Mouse (Mus musculus): ENCODE measurements around the gene Rap1gap. TPM values are rescaled to one million over a fixed set of nuclear protein-coding genes. Genes with fewer than 3 reads are reported as not detected.

The Rap1gap gene
- polyA plus RNA-seq, 1 experiment = 1.3 TPM

DNA sequence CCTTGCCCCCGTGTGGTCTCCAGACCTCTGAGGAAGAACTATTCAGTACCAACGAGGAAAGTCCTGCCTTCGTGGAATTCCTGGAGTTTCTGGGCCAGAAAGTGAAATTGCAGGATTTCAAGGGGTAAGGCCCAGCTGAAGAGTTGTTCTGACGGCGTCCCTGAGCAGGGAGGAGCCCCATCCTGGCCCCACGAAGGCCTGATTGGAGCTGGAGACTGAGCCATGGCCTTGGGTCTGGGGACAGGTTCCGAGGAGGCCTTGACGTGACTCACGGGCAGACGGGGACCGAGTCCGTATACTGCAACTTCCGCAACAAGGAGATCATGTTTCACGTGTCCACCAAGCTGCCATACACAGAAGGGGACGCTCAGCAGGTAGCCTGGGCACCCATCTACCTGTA is 53.1 kb downstream of the Rap1gap start:
- no peak overlapping the region for H3K4me2 ChIP-seq (ENCODE audit: low read depth)
- H3K4me3 ChIP-seq = no peak overlapping the region
- no peak overlapping the region for H3ac ChIP-seq (ENCODE audit: control insufficient read depth, insufficient read length)
- TF ChIP-seq POLR2AphosphoS2 (IDR thresholded peaks at IDR 0.05; ENCODE audit: insufficient read length, low read depth) (no peak), E2F4 (IDR thresholded peaks at IDR 0.05; ENCODE audit: insufficient read depth) (no peak), POLR2A (IDR thresholded peaks at IDR 0.05; ENCODE audit: insufficient read length, low read depth) (no peak), SRF (IDR thresholded peaks at IDR 0.05; ENCODE audit: control insufficient read depth, insufficient read length, low read depth) (no peak), MYOD1 (IDR thresholded peaks at IDR 0.05; ENCODE audit: control insufficient read depth in 1 of 3, insufficient read length in 2 of 3, low read depth in 2 of 3) (no peak), MAX (IDR thresholded peaks at IDR 0.05; ENCODE audit: low read depth) (no peak), CEBPB (IDR thresholded peaks at IDR 0.05; ENCODE audit: insufficient read depth, poor library complexity, severe bottlenecking) (no peak), TCF3 (IDR thresholded peaks at IDR 0.05; ENCODE audit: insufficient read length, low read depth) (no peak), REST (IDR thresholded peaks at IDR 0.05; ENCODE audit: insufficient read depth, insufficient read length) (no peak), USF1 (IDR thresholded peaks at IDR 0.05; ENCODE audit: low read depth) (no peak), TCF12 (IDR thresholded peaks at IDR 0.05; ENCODE audit: insufficient read depth, poor library complexity, severe bottlenecking) (no peak), MYOG (IDR thresholded peaks at IDR 0.05; ENCODE audit: control insufficient read depth in 1 of 3, insufficient read depth in 1 of 3, insufficient read length in 2 of 3, low read depth in 2 of 3) (no peak)
- H3K27me3 ChIP-seq (ENCODE audit: control insufficient read depth, insufficient read depth, insufficient read length) = peaks cover 28% of the 10 kb centered on the region
- H3K36me3 ChIP-seq (ENCODE audit: control insufficient read depth, insufficient read depth) = no peaks in the 10 kb centered on the region
- no peaks in the 10 kb centered on the region for H3K79me2 ChIP-seq (ENCODE audit: control insufficient read depth, insufficient read depth)

DNA sequence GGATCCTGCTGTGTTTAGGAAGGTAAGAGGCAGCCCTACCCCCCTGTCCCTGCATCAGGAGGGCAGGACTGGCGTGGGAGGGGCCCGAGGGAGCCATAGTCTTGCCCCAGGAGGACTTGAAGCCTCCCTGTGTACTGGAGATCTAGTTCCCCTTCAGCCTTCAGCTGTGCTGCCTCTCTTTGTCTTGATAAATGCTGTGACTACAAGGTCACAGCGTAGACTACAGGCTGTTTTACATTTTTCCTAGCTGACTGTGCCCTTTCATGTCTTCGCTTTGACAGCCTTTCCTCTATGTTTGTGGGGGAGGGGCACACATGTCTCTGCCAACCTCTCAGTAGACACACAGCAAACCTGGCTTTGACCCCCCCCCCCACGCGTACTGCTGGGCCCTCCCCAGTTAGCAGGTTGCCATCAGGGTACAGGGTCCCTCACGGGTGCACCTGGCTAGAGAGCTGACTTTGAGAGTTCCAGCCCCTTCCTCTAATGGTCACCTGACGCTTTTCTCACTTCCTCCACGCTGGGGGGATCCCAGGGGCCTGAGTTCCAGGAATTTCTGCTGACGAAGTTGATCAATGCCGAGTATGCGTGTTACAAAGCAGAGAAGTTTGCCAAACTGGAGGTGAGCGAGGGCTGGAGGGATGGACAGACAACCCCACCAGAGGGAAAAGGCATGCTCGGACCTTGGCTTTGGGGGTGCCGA is 55.0 kb downstream of the Rap1gap start:
- no peaks in the 10 kb centered on the region for H3K36me3 ChIP-seq (ENCODE audit: control insufficient read depth, insufficient read depth)
- no peaks in the 10 kb centered on the region for H3K79me2 ChIP-seq (ENCODE audit: control insufficient read depth, insufficient read depth)
- TF ChIP-seq USF1 (IDR thresholded peaks at IDR 0.05; ENCODE audit: low read depth) (no peak), E2F4 (IDR thresholded peaks at IDR 0.05; ENCODE audit: insufficient read depth) (no peak), MYOD1 (IDR thresholded peaks at IDR 0.05; ENCODE audit: control insufficient read depth in 1 of 3, insufficient read length in 2 of 3, low read depth in 2 of 3) (no peak), MYOG (IDR thresholded peaks at IDR 0.05; ENCODE audit: control insufficient read depth in 1 of 3, insufficient read depth in 1 of 3, insufficient read length in 2 of 3, low read depth in 2 of 3) (no peak), TCF12 (IDR thresholded peaks at IDR 0.05; ENCODE audit: insufficient read depth, poor library complexity, severe bottlenecking) (no peak), POLR2A (IDR thresholded peaks at IDR 0.05; ENCODE audit: insufficient read length, low read depth) (no peak), SRF (IDR thresholded peaks at IDR 0.05; ENCODE audit: control insufficient read depth, insufficient read length, low read depth) (no peak), TCF3 (IDR thresholded peaks at IDR 0.05; ENCODE audit: insufficient read length, low read depth) (no peak), REST (IDR thresholded peaks at IDR 0.05; ENCODE audit: insufficient read depth, insufficient read length) (no peak), CEBPB (IDR thresholded peaks at IDR 0.05; ENCODE audit: insufficient read depth, poor library complexity, severe bottlenecking) (no peak), MAX (IDR thresholded peaks at IDR 0.05; ENCODE audit: low read depth) (no peak), POLR2AphosphoS2 (IDR thresholded peaks at IDR 0.05; ENCODE audit: insufficient read length, low read depth) (no peak)
- H3K4me2 ChIP-seq (ENCODE audit: low read depth) = no peak overlapping the region
- peaks cover 19% of the 10 kb centered on the region for H3K27me3 ChIP-seq (ENCODE audit: control insufficient read depth, insufficient read depth, insufficient read length)
- no peak overlapping the region for H3K4me3 ChIP-seq
- no peak overlapping the region for H3ac ChIP-seq (ENCODE audit: control insufficient read depth, insufficient read length)

- Histone ChIP-seq H3K36me3 (ENCODE audit: control insufficient read depth, insufficient read depth) (no peaks in the 10 kb centered on the region), H3K79me2 (ENCODE audit: control insufficient read depth, insufficient read depth) (no peaks in the 10 kb centered on the region), H3K27me3 (ENCODE audit: control insufficient read depth, insufficient read depth, insufficient read length) (peaks cover 6% of the 10 kb centered on the region), H3K4me3 (no peak overlapping the region), H3ac (ENCODE audit: control insufficient read depth, insufficient read length) (no peak overlapping the region), H3K4me2 (ENCODE audit: low read depth) (no peak overlapping the region)
- TF ChIP-seq TCF3 (IDR thresholded peaks at IDR 0.05; ENCODE audit: insufficient read length, low read depth) = no peak
- no peak for TF ChIP-seq USF1 (IDR thresholded peaks at IDR 0.05; ENCODE audit: low read depth)
- TF ChIP-seq POLR2A (IDR thresholded peaks at IDR 0.05; ENCODE audit: insufficient read length, low read depth) = no peak
- TF ChIP-seq CEBPB (IDR thresholded peaks at IDR 0.05; ENCODE audit: insufficient read depth, poor library complexity, severe bottlenecking) = no peak
These were observed 57.0 kb downstream of the Rap1gap start for GRCm38 (mm10) chr4:137721563-137721962.

GRCm38 (mm10) chr4:137722230-137722629 is 57.7 kb downstream of the Rap1gap start:
- Histone ChIP-seq H3K79me2 (ENCODE audit: control insufficient read depth, insufficient read depth) (no peaks in the 10 kb centered on the region), H3K4me2 (ENCODE audit: low read depth) (no peak overlapping the region), H3K4me3 (no peak overlapping the region), H3K27me3 (ENCODE audit: control insufficient read depth, insufficient read depth, insufficient read length) (peaks cover 5% of the 10 kb centered on the region), H3ac (ENCODE audit: control insufficient read depth, insufficient read length) (no peak overlapping the region), H3K36me3 (ENCODE audit: control insufficient read depth, insufficient read depth) (no peaks in the 10 kb centered on the region)
- TF ChIP-seq E2F4 (IDR thresholded peaks at IDR 0.05; ENCODE audit: insufficient read depth) (no peak), SRF (IDR thresholded peaks at IDR 0.05; ENCODE audit: control insufficient read depth, insufficient read length, low read depth) (no peak), MYOG (IDR thresholded peaks at IDR 0.05; ENCODE audit: control insufficient read depth in 1 of 3, insufficient read depth in 1 of 3, insufficient read length in 2 of 3, low read depth in 2 of 3) (no peak), MAX (IDR thresholded peaks at IDR 0.05; ENCODE audit: low read depth) (no peak), CEBPB (IDR thresholded peaks at IDR 0.05; ENCODE audit: insufficient read depth, poor library complexity, severe bottlenecking) (no peak), TCF3 (IDR thresholded peaks at IDR 0.05; ENCODE audit: insufficient read length, low read depth) (no peak), USF1 (IDR thresholded peaks at IDR 0.05; ENCODE audit: low read depth) (no peak), MYOD1 (IDR thresholded peaks at IDR 0.05; ENCODE audit: control insufficient read depth in 1 of 3, insufficient read length in 2 of 3, low read depth in 2 of 3) (no peak), TCF12 (IDR thresholded peaks at IDR 0.05; ENCODE audit: insufficient read depth, poor library complexity, severe bottlenecking) (no peak), POLR2AphosphoS2 (IDR thresholded peaks at IDR 0.05; ENCODE audit: insufficient read length, low read depth) (no peak), REST (IDR thresholded peaks at IDR 0.05; ENCODE audit: insufficient read depth, insufficient read length) (no peak), POLR2A (IDR thresholded peaks at IDR 0.05; ENCODE audit: insufficient read length, low read depth) (no peak)
